Mouse (Mus musculus): ENCODE measurements at regions not wholly inside any gene's neighbourhood (a gene's known extent, or its start where the extent isn't known, plus 50 kb on each side); places are given as distances from the start of the nearest gene placed in this dataset.
A peak's percentile ranks its signal among the peaks of the same experiment; 100 is the strongest.

DNA sequence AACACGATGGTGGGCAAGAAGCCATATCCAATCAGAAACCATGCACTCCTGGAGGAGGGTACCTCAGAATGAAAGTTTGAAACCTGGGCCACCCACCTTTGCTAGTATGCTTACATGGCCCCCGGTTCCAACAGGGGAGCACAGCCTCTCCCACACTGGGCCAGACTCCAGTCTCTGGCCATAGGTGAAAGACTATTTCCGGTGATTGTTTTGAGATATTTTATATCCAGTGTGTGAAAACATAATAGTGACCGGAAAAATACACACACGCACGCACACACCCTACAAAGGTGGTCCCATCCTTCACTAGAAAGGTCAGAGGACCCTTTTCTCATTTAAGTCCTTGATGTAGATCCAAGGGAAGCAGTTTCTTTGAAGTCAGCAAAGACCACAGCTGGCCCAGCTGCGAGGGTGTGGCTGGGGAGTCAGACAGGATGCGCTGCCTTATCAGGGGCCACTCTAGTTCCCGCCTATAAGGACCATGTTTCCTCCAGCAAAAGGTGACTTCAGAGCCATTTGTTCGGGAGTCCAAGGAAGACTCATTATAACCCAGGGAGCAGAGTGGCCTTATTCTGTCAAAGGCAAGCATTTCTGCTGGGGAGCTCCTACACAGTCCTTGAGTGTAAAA lies 206.0 kb downstream of the Zfp36l1 start:
- DNase-seq: peak; percentile 51

DNA sequence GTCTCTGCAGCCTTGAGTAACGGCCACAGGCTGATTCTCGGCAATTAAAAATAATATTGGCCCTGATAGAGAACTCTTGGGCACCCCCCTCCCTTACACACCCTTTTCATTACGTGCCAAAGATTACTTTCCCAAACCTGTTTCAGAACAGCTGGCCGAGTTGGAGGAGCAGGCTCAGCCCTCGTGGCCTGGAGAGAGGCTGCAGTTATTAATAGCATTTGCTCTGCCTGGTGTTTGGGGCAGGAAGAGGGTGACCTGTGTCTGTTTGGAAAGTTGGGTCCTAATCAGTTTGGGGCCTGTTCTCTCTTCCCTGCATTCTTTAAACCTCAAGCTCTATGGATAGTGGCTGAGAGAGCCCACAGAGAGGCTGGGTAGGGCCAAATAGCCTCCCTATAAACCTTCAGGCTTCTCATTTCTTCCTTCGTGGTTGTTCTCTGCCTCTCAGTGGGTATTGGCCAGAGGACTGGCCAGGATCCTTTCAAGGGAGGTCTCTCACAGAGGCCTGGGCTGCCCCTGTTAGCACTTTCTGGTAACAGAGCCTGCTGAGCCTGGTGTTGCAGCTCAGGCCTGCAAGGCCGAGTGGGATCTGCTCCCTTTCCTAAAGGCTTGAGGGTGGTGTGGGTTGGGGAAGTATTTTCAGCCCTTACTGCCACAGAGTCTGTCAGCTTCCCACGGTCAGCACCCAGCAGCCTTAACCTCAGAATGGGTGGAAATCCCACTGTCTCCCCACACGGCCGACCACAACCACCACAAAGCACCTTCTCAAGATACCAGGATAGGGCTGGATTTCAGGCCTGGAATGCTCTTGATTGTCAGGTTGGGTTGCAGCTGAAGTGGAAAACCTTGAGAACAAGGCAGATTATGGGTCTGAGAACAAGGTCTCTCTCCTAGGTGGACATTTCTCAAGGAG lies 206.7 kb downstream of the Zfp36l1 start:
- no peak for DNase-seq

DNA sequence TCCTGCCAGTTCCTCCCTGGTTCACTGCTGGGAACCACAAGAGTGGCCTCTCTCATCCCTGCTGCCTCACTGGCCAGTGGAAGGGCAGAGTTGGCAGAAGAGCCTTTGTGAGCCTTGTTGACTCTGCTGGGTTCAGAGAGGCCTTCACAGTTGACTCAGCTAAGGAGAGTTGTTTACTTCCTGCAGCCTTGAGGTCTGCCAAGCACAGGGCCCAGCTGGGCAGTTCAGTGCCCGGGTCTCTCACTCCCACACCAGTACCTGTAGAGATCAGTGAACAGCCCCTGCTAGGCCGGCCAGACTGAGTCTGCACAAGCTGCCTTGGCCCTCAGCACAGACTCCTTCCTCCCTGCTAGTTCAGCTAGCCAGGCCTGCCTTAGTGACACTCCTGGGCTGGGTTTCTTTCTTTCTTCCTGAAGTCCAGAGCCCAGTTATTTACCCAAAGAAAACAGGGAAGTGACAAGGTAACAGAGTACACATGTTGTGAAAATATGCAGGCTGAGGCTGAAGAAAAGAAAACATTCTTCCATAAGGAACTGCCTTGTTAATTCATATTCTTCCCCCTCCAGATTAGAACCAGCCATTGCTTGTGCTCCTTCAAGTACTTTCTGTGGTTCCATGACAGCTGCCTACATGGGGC lies 207.8 kb downstream of the Zfp36l1 start:
- DNase-seq: no peak

DNA sequence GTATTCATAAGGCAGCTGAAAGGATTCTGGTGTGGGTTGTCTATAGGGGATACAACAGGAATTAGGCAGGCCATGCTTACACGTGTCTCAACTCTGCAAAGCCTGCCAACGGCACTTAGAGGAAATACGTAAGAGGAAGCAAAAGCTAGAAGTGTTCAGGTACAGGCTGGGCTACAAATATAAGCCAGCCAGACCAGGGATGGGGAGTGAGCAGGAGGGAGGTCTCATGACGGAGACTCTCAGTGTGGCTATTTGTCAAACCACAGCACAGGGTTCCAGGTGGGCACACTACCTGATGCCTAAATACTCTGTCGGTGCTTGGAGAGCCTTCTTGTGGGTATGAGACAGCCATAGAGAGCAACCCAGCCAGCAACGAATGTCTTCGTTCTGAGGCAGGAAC lies 210.1 kb downstream of the Zfp36l1 start:
- DNase-seq: no peak

DNA sequence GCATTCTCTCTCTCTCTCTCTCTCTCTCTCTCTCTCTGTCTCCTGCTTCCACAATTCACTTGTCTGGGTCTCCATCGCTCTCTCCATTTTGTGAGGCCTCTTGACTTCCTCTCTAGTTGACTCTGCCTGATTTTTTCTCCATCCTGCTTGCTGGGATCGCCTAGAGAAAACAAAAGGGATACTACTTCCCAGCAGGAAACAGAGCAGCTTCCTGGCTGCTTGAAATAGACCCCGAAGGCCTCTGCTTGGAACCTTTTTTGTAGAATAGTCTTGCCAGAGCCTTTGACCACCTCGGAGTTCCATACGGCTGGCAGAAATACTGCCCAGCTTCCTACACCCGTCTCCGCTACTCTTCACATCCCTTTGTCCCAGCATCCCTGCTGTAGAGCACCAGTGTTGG lies 210.7 kb downstream of the Zfp36l1 start:
- DNase-seq: no peak

DNA sequence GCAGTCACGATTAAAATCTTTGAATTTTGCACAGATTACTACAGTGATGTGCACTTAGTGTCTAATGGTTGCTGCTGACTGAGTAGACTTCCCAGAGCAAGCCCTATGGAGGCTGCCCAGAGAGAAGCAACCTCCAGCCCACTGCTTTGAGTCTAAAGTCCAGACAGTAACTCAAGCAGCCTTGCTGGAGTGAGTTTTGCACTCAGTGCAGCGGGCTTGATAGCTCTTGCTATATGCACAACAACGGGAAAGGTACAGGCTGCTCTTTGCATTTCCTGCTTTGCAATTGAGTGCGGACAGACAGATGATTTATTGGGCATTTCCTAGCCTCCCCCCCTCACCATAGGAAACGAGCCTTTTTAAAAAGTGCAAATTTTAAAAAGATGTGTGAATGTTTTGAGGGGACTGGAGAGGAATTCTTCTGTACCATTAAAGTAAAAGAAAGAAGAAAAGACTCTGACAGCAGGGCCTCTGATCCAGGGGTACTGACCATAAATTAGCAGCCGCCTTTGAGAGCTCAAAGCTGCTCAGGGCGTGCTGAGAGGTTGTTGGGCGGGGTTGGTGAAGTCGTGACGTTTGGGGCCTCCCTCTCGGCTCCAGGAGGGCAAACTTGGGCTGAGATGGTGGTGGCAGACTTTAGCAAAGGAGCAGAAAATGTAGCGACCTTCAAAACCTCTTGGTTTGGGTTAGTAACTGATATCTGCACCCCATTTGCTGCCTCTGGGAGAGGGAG lies 214.4 kb downstream of the Zfp36l1 start:
- DNase-seq: peak; percentile 38

DNA sequence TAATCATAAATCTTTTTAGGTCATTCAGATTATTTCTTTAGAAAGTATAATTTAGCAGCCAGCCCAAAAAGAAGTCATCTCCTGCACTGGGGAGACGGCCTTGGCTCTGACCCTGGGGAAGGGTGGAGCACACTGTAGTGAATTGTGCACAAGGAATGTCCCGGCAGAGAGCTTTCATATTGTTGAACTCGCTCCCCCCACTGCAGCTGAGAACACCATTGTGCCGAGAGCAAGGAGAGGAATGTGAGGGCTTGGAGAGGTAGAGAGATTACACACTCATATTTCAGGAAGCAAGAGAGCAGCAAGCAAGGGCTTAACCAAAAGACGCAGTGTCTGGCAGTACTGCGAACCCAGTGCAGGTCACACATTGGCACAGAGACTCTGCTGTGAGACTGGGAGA lies 216.8 kb downstream of the Zfp36l1 start:
- no peak for DNase-seq

DNA sequence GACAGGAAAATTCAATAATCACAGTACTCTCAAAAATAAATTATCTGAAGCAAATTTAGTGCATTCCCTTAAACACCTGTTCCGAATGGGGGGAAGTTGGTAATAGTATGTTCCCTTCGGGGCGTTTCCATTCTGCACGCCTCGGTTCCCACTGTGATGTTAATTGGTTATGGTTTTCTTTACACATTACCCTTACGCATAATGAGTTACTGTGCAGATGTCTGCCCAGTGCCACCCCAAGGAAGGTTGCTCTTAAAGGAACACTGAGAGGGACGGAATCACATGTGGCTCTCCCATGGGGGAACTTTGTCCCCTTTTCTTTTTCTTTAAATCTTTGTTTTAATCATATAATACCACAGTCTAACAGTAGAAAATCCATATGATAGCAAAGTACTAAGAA lies 217.5 kb downstream of the Zfp36l1 start:
- no peak for DNase-seq

DNA sequence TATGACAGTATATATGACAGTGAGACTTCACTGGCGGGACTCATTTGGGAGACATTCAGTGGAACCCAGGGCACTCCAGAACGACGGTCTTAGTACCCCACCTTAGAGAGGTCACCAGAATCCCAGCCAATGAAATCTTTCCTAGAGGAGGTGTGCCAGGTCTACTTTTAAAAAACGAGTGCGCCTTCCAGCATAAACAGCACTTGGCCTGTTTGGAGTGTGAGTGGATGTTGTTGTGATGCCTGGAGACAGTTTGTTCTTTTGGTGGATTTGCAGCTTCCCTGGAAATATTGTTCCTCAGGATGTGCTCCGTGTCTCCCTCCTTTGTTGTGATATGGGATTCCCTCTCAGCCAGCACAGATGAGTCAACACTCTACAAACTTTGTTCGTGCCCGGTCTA lies 219.9 kb downstream of the Zfp36l1 start:
- DNase-seq: no peak

DNA sequence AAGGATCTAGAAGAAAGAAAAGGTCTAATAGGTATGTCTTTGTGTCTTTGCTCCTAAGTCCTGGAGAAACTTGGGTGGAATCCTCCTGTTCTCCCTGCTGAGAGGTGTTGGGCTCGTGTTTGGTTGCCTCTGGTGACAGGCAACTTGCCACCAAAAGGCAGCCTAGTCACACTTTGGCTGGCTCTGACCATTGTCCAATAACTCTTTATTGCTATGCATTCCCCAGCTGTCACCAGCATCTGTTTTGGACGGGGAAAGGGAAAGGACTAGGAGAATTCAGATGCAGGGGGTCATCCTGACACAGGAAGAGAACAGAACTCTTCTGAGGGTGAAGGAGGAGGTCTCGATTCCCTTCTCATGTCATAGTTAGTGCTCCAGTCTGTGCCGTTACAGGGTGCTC lies 220.9 kb downstream of the Zfp36l1 start:
- DNase-seq: no peak

DNA sequence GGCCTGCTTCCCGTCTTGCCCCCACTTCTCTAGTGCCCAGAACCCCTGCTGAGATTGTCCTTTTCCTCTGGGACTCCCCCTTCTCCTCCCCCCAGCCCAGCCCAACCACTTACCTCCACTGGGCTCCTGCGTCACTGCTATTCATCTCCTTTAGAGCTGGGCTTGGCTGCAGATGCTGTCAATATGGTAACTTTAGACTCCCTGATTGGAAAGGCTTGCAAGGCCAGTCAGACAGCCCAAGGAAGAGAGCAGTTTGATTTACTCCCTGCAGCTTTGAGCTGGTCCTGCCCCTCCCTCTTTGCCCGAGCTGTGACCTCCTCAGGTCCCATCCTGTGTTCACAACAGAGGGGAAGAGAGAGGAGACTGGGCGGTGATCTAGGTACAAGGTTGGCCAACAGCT lies 221.9 kb downstream of the Zfp36l1 start:
- no peak for DNase-seq

DNA sequence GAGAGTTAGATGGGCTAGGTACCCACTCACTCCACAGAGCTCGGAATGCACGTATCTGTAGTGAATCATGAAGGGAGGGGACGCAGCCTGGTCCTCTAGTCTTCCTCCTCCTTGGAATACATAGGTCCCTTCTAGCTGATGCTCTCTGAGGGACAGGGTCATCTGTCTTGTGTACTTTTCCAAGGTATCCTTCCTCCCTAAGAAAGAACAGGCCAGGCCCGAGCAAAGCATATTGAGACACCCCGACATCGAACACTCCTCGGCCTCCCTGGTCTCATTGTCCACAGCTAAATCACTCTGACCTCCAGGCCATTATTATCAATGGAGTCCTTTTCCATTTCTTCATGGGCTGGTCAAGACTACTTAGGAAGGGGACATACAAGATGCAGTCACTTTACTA lies 222.5 kb downstream of the Zfp36l1 start:
- DNase-seq: no peak

DNA sequence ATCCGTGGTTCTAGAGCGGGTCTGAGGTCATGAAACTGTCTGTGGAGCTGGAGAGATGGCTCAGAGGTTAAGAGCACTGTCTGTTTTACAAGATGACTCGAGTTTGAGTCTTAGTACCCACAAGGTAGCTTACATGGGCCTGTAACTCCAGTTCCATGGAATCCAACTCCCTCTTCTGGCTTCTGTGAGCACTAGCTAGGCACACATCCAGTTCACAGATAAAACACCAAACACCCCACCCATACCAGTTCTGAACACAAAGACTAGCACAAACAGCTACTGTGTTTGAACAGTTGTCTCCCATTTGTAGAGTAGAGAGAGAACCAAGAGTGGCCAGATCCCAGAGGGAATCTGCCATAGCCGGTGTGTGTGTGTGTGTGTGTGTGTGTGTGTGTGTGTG lies 224.0 kb downstream of the Zfp36l1 start:
- DNase-seq: no peak

DNA sequence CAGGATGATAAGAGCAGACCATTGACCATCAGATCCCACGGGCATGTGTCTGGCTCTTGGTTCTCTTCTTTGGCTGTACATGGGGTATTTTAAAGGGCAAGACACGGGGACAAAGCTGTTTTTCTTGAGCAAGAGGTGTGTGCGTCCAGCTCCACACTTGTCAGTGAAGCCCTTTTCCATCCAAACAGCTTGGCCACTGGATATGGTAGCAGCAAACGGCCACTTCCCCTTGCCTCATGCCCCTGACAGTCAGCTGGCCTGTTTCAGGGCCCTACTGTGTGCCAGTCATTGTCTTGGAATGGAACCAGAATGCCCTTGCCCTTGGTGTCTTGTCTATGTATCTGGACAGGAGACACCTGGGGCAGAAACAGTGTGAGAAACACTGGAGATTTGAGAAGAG lies 224.7 kb downstream of the Zfp36l1 start:
- DNase-seq: no peak

DNA sequence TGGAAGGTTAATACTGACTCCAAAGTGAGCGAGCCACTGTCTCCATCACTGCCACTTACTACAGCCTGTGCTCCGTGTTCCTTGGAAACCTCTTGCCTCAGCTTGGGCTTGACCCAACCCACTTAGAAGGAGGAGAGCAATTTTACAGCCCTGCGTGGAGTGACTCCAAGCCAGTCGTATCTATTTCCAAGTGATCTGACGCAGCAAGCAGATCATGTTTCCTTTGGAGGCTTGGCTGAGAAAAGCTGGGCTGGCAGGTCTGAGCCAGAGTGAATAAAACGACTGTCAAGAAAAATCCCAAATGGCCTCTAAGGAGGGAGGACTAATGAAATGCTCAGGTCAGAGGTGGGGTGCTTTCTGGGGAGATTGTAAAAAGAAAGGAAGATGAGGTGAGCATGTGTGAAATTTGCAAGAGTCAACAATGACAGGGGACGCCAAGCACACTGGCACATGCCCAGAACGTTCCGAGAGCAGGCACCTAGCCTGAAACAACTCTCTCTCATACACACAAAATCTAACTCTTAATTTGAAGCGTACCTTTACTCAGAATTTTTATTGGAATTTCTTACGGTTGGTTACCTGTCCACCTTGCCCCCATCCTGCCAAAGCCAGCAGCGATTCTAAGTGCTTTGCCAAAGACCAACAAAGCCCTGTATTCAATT lies 225.5 kb downstream of the Zfp36l1 start:
- no peak for DNase-seq

DNA sequence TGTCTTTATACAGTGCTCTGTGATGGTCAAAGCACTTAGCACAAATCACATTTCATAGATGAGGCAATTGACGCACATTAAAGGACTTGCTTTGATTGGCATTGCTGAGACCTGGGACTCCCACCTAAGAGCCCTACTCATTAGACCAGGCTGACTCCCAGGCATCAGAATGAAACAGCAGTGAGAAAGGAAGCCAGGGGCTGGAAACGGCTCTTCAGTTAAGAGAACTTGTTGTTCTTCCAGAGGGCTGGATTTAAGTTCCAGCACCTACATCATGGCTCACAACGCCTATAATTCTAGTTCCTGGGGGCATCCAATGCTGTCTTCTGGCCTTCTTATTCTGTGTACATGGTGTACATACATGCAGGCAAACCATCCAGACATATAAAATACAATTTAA lies 226.3 kb downstream of the Zfp36l1 start:
- no peak for DNase-seq

DNA sequence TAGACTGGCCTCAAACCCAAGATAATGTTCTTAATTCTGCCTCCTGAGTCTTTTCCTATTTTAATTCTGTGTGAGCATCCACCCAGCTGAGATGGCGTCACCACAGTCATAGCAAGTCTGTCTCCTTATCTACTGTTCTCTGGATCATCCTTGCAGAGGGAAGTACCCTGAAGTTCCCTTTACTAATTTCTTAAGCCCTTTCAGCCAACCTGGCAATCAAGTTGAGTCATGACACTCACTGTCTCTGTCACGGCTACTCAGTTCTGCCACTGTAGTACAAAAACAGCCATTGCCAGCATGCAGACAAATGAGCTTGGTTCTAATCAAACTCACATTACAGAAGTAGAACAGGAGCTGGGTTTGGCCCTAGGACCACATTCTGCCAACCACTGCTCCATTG lies 227.5 kb downstream of the Zfp36l1 start:
- DNase-seq: no peak

DNA sequence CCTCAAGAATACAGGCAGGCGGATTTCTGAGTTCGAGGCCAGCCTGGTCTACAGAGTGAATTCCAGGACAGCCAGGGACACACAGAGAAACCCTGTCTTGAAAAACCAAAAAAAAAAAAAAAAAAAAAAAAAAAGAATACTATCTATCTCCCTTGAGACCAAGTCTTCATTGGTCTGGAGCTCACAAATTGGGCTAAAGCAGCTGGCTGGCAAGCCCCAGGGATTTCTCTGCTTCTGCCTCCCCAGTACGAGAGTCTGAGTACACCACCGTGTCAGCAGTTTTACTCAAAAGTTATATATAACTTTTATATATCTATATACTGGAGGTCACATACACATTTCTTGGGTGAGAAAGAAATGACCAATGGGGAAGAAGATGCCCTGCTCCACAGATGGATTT lies 229.2 kb downstream of the Zfp36l1 start:
- no peak for DNase-seq

DNA sequence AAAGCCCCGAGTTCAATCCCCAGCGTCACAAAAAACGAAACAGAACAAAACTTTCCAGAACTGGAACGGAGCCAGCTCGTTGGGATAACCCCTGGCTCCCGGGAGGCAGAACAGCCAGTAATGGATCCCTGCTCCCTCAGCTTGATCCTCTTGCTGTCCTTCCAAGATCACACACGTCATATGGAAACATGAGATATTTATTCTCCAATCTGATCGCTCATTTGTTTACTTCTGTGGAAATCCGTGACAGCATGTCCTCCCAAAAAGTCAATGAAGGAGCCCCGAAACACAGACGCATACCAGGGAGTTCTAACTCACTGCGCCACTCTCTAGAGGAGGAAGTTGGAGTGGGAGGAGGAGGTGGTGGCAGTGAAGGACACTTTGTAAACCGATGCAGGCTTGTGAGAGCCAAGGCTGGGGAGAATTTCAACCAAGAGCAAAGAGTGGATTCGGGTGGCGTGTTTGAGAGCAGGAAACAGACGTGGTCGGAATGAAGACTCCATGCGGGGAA lies 232.0 kb downstream of the Zfp36l1 start:
- DNase-seq: no peak

DNA sequence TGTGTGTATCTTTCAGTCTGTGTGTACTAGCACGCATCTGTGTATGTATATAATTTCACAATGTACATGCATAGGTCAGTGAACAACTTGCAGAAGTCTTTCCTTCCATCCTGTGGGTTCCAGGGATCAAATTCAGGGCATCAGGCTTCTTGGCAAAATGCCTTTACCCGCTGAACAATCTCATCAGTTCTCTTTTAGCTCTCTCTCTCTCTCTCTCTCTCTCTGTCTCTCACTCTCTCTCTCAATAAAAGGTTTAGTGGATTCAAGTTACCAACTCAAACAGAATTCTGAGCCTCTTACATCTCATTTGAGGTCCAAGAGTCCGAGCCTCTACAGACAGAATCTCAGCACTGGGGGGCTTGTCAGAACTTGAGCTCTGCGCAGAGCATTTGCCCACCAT lies 232.5 kb downstream of the Zfp36l1 start:
- no peak for DNase-seq

DNA sequence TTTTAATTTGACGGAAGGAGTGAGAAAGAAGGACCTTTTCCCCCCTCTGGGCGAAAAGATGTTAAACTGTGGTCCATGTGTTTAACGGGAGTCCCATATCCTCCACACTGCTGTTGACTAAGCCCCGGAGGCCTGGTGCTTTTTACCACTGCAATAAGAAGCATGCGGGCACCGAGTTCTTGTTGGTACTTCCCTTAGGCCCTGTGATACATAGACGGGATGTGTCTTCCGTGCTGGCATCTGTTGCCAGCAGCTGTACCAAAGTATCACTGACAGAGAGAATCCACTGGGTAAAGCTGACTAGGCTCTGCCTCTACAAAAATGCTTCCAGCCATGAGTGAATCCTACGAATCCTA lies 232.9 kb downstream of the Zfp36l1 start:
- no peak for DNase-seq

DNA sequence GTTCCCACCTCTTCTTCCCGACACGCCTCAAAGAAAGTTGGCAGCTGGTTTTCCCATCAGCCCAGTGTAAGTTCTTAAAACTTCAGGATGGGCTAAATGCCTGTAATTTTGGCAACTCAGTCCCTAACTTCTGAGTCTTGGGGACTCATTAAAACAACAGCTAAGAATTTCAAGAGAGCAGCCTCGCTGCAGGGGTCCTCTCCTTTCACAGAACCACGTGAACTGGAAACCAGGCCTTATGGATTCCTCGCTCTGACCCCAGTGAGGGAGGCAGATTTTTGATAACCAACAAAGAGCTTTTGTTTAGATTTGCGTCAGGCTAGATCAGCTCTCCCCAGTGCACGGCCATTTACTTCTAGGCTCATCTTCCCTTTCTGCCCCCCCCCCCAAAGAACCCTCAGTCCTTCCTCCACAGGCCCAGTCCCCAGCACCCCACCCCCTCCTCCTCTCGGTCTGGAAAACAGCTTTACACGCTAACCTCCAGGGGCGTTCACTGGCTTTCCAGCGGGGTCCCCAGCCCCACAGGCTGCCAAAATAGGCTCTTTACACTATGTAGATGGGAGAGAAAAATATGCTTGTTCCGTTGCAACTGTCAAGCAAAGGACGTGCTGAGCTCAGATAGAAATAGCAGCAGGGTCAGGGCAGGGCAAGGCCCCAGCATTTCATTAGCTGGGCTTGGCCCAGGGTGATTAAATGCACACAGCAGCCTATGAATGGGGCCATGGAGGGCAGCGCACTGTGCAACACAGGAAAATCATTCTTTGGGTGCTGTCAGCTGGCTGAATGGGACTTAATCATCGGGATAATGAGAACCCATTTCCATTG lies 233.5 kb downstream of the Zfp36l1 start:
- peak; percentile 27 for DNase-seq
